Comparison of ENCODE assay signal across 17 mouse cellular contexts in the genomic region with DNA sequence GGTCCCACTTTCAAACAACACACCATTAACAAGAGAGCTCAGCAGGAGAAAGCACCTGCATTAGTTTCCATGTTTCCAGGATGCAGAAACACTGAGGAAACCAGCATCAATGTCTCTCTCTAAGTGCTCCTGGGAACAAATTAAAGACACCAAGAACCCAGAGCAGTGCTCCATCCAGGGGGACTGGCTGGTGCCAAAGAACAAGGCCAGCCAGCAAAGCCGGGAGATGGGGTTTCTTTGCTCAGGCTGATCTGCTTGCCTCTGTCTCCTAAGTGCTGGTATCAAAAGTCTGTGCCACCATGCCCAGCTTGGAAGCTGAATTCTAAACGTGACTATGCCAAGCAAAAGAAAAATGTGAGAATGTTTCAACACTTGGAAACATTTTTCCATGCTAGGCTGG. TPM values are rescaled to one million over a fixed set of nuclear protein-coding genes. Genes with fewer than 3 reads are reported as not detected.
DNase-seq lines count a peak whose midpoint lies in the region; ATAC-seq and TF ChIP-seq lines count a peak whose summit lies in the region.
"Had no signal": no experiment of that assay in that cellular context is flagged by ENCODE, and none has a peak within 500 bp of the region (broad histone marks: within the 10 kb centered on the region; RNA-seq: fewer than 3 reads in every experiment).

No protein-coding gene starts in this region.

- WGBS in intestine, embryonic 14.5 days, result 50% methylated on average over 2 of the region's 2 CpGs
- 45% methylated on average over 2 of the region's 2 CpGs for WGBS in intestine, embryonic 15.5 days
- 60% methylated on average over 2 of the region's 2 CpGs for WGBS in lung, embryonic 15.5 days
- WGBS in lung, postnatal 0 days, result 52% methylated on average over 2 of the region's 2 CpGs

- no peaks in the 10 kb centered on the region for H3K27me3 ChIP-seq in intestine, embryonic 14.5 days (replicated peaks; ENCODE audit: control insufficient read depth, insufficient read depth, low read length)
- no peaks in the 10 kb centered on the region for H3K27me3 ChIP-seq in intestine, embryonic 15.5 days (replicated peaks)
- H3K27me3 ChIP-seq in lung, embryonic 15.5 days, result no peaks in the 10 kb centered on the region
- no peaks in the 10 kb centered on the region for H3K27me3 ChIP-seq in lung, postnatal 0 days (replicated peaks; ENCODE audit: insufficient read depth, low read length)
- no peaks in the 10 kb centered on the region for H3K27me3 ChIP-seq in ES-Bruce4 (ENCODE audit: control insufficient read depth, insufficient read depth, low read length, poor library complexity, severe bottlenecking)
- H3K27me3 ChIP-seq in myocyte (ENCODE audit: control insufficient read depth, insufficient read depth, insufficient read length), result no peaks in the 10 kb centered on the region
- H3K27me3 ChIP-seq: heart, embryonic 15.5 days; hindbrain, embryonic 15.5 days had no signal

- 0 out of 2 replicates have a peak overlapping the region, but pooled peaks have one; percentile 9 for H3K27ac ChIP-seq in intestine, embryonic 14.5 days (ENCODE audit: low read depth)
- H3K27ac ChIP-seq in intestine, embryonic 15.5 days, result no peak overlapping the region
- H3K27ac ChIP-seq in lung, embryonic 15.5 days, result peak overlapping the region; percentile 24; the same call in 1 of the 2 replicates
- no peak overlapping the region for H3K27ac ChIP-seq in lung, postnatal 0 days (ENCODE audit: low read length)
- H3K27ac ChIP-seq in ES-Bruce4 (ENCODE audit: insufficient read depth, low read length), result 0 out of 2 replicates have a peak overlapping the region, but pooled peaks have one; percentile 36
- H3K27ac ChIP-seq: forebrain, embryonic 10.5 days; heart, adult 2 months; heart, embryonic 15.5 days; hindbrain, embryonic 15.5 days; layer of hippocampus, adult 2 months; midbrain, embryonic 10.5 days had no signal

- peaks cover 24% of the 10 kb centered on the region for H3K79me2 ChIP-seq in myocyte (ENCODE audit: control insufficient read depth, insufficient read depth)

- peaks cover 9% of the 10 kb centered on the region for H3K4me1 ChIP-seq in intestine, embryonic 14.5 days (replicated peaks; ENCODE audit: control insufficient read depth, insufficient read depth, low read length)
- H3K4me1 ChIP-seq in intestine, embryonic 15.5 days (replicated peaks), result peaks cover 7% of the 10 kb centered on the region; the same call in 1 of the 2 replicates
- peaks cover 17% of the 10 kb centered on the region for H3K4me1 ChIP-seq in lung, embryonic 15.5 days
- H3K4me1 ChIP-seq in lung, postnatal 0 days (ENCODE audit: insufficient read depth, low read depth, low read length), result no peaks in the 10 kb centered on the region
- peaks cover 2% of the 10 kb centered on the region for H3K4me1 ChIP-seq in ES-Bruce4 (ENCODE audit: control insufficient read depth, insufficient read depth, low read length)

- no peak overlapping the region for H3K4me3 ChIP-seq in intestine, embryonic 14.5 days (ENCODE audit: low read depth, low read length)
- H3K4me3 ChIP-seq in intestine, embryonic 15.5 days (replicated peaks), result no peak overlapping the region
- H3K4me3 ChIP-seq in lung, embryonic 15.5 days, result no peak overlapping the region
- no peak overlapping the region for H3K4me3 ChIP-seq in lung, postnatal 0 days (ENCODE audit: low read depth, low read length)
- no peak overlapping the region for H3K4me3 ChIP-seq in ES-Bruce4 (ENCODE audit: low read depth, low read length)
- no peak overlapping the region for H3K4me3 ChIP-seq in myocyte
- H3K4me3 ChIP-seq: forebrain, embryonic 10.5 days; heart, adult 2 months; heart, embryonic 15.5 days; hindbrain, embryonic 15.5 days; layer of hippocampus, adult 2 months; midbrain, embryonic 10.5 days had no signal

- H3K4me2 ChIP-seq in intestine, embryonic 14.5 days (ENCODE audit: low read length), result no peak overlapping the region
- H3K4me2 ChIP-seq in intestine, embryonic 15.5 days (replicated peaks), result no peak overlapping the region
- H3K4me2 ChIP-seq in lung, embryonic 15.5 days, result no peak overlapping the region
- no peak overlapping the region for H3K4me2 ChIP-seq in lung, postnatal 0 days (replicated peaks; ENCODE audit: low read depth, low read length)
- no peak overlapping the region for H3K4me2 ChIP-seq in myocyte (ENCODE audit: low read depth)
- H3K4me2 ChIP-seq: heart, embryonic 15.5 days; hindbrain, embryonic 15.5 days had no signal

- no peak overlapping the region for H3ac ChIP-seq in myocyte (ENCODE audit: control insufficient read depth, insufficient read length)

- H3K36me3 ChIP-seq in intestine, embryonic 14.5 days (ENCODE audit: control insufficient read depth, insufficient read depth, low read length), result peaks cover 42% of the 10 kb centered on the region
- peaks cover 14% of the 10 kb centered on the region for H3K36me3 ChIP-seq in intestine, embryonic 15.5 days
- peaks cover 30% of the 10 kb centered on the region for H3K36me3 ChIP-seq in lung, embryonic 15.5 days
- peaks cover 5% of the 10 kb centered on the region; the same call in 1 of the 2 replicates for H3K36me3 ChIP-seq in lung, postnatal 0 days (ENCODE audit: insufficient read depth, low read length)
- H3K36me3 ChIP-seq in ES-Bruce4 (ENCODE audit: control insufficient read depth, insufficient read depth, low read length, poor library complexity, severe bottlenecking) (peaks cover 52% of the 10 kb centered on the region), myocyte (ENCODE audit: control insufficient read depth, insufficient read depth) (peaks cover 21% of the 10 kb centered on the region)

- TF ChIP-seq POLR2A in ES-Bruce4 (IDR thresholded peaks at IDR 0.05; ENCODE audit: insufficient read depth, low read length) (no peak), myocyte (IDR thresholded peaks at IDR 0.05; ENCODE audit: insufficient read length, low read depth) (no peak)

- DNase-seq in intestine, embryonic 14.5 days (ENCODE audit: low spot score), result no peak
- DNase-seq in lung, postnatal 0 days (ENCODE audit: low spot score), result no peak
- no peak for DNase-seq in left cerebral cortex, adult 11 months (ENCODE audit: low spot score)

- TF ChIP-seq EP300 in lung, postnatal 0 days (IDR thresholded peaks at IDR 0.05), result no peak
- no peak for TF ChIP-seq EP300 in ES-Bruce4 (IDR thresholded peaks at IDR 0.05; ENCODE audit: insufficient read depth, low read depth, low read length)

- no peaks in the 10 kb centered on the region for H3K9me3 ChIP-seq in intestine, embryonic 14.5 days (ENCODE audit: control insufficient read depth, low read length)
- H3K9me3 ChIP-seq in intestine, embryonic 15.5 days, result no peaks in the 10 kb centered on the region
- no peaks in the 10 kb centered on the region for H3K9me3 ChIP-seq in lung, embryonic 15.5 days
- no peaks in the 10 kb centered on the region for H3K9me3 ChIP-seq in lung, postnatal 0 days (ENCODE audit: low read length)
- H3K9me3 ChIP-seq in ES-Bruce4 (replicated peaks; ENCODE audit: control insufficient read depth, insufficient read depth, low read length, poor library complexity, severe bottlenecking), result no peaks in the 10 kb centered on the region
- H3K9me3 ChIP-seq: forebrain, embryonic 10.5 days; heart, embryonic 15.5 days; hindbrain, embryonic 15.5 days; midbrain, embryonic 10.5 days had no signal

- no peak for TF ChIP-seq CTCF in lung, postnatal 0 days (IDR thresholded peaks at IDR 0.05)
- TF ChIP-seq CTCF in ES-Bruce4 (IDR thresholded peaks at IDR 0.05; ENCODE audit: low read depth, low read length), result no peak

- H3K9ac ChIP-seq in intestine, embryonic 14.5 days (ENCODE audit: low read length), result no peak overlapping the region
- H3K9ac ChIP-seq in intestine, embryonic 15.5 days, result no peak overlapping the region
- no peak overlapping the region for H3K9ac ChIP-seq in lung, embryonic 15.5 days
- H3K9ac ChIP-seq in lung, postnatal 0 days (replicated peaks; ENCODE audit: low read depth), result no peak overlapping the region
- H3K9ac ChIP-seq in ES-Bruce4 (ENCODE audit: low read depth, poor library complexity, severe bottlenecking), result no peak overlapping the region
- H3K9ac ChIP-seq: heart, embryonic 15.5 days; hindbrain, embryonic 15.5 days had no signal

- no peak for ATAC-seq in intestine, embryonic 14.5 days (replicated peaks; ENCODE audit: low FRiP score, low TSS enrichment, low read depth)
- no peak for ATAC-seq in intestine, embryonic 15.5 days
- ATAC-seq in lung, embryonic 15.5 days (ENCODE audit: borderline replicate concordance, extremely low read depth, low FRiP score, low TSS enrichment), result no peak
- ATAC-seq in lung, postnatal 0 days, result no peak
- ATAC-seq: activated CD4-positive, CD25-positive, alpha-beta regulatory T cell, adult 4 months had no signal

TF ChIP-seq in myocyte, 11 proteins besides CTCF, POLR2A, EP300 and RAD21:
- TF ChIP-seq SRF (IDR thresholded peaks at IDR 0.05; ENCODE audit: control insufficient read depth, insufficient read length, low read depth), result no peak
- TF ChIP-seq POLR2AphosphoS2 (IDR thresholded peaks at IDR 0.05; ENCODE audit: insufficient read length, low read depth), result peak; percentile 45
- no peak for TF ChIP-seq TCF3 (IDR thresholded peaks at IDR 0.05; ENCODE audit: insufficient read length, low read depth)
- TF ChIP-seq E2F4 (IDR thresholded peaks at IDR 0.05; ENCODE audit: insufficient read depth), result no peak
TF ChIP-seq in myocyte: peak in this region for 1.

RNA-seq across cellular contexts. Expression of a gene that starts 5.3 kb away (rescaled TPM):
- polyA plus RNA-seq in intestine, embryonic 14.5 days (2014; fragmentation: Nextera tagmentation; extraction: Ambion mirVana), result 2,411 and 2,681 TPM in 2 replicates
- 1,771 and 1,885 TPM in 2 replicates for polyA plus RNA-seq in intestine, embryonic 15.5 days (2015; fragmentation: Nextera tagmentation; extraction: Ambion mirVana)
- 1,583 and 1,678 TPM in 2 replicates for polyA plus RNA-seq in lung, embryonic 15.5 days (2015; fragmentation: Nextera tagmentation; extraction: Ambion mirVana)
- polyA plus RNA-seq in lung, postnatal 0 days (2015; fragmentation: Nextera tagmentation; extraction: Ambion mirVana), result 2,028 and 2,237 TPM in 2 replicates
- polyA plus RNA-seq in ES-Bruce4 (2011; ENCODE audit: insufficient read depth, insufficient read length, low read depth, missing spikeins) (1,055 and 1,149 TPM in 2 replicates), myocyte (2012; fragmentation: generic; extraction: Trizol) (2,680 TPM)

RNA-seq across cellular contexts. Expression of a gene that starts 16.0 kb away (rescaled TPM):
- not detected in 2 replicates for polyA plus RNA-seq in intestine, embryonic 14.5 days (2014; fragmentation: Nextera tagmentation; extraction: Ambion mirVana)
- polyA plus RNA-seq in intestine, embryonic 15.5 days (2015; fragmentation: Nextera tagmentation; extraction: Ambion mirVana), result not detected in 2 replicates
- not detected in 2 replicates for polyA plus RNA-seq in lung, embryonic 15.5 days (2015; fragmentation: Nextera tagmentation; extraction: Ambion mirVana)
- polyA plus RNA-seq in lung, postnatal 0 days (2015; fragmentation: Nextera tagmentation; extraction: Ambion mirVana), result not detected in 2 replicates
- polyA plus RNA-seq in ES-Bruce4 (2011; ENCODE audit: insufficient read depth, insufficient read length, low read depth, missing spikeins) (not detected in 2 replicates), myocyte (2012; fragmentation: generic; extraction: Trizol) (not detected)
- polyA plus RNA-seq: activated CD4-positive, CD25-positive, alpha-beta regulatory T cell, adult 4 months; embryonic facial prominence, embryonic 14.5 days; forebrain, embryonic 10.5 days; frontal cortex, adult 2 months; heart, adult 2 months; heart, embryonic 15.5 days; hindbrain, embryonic 15.5 days; lung, adult 2 months; midbrain, embryonic 10.5 days had no signal

Comparison
In these comparisons a context has a peak if more than half of its experiments do, and no peak if none do; other contexts are left out.
1. H3K27ac ChIP-seq: peak in intestine, embryonic 14.5 days (single experiment), lung, embryonic 15.5 days (single experiment) and ES-Bruce4 (single experiment); none in intestine, embryonic 15.5 days (single experiment) and lung, postnatal 0 days (single experiment).